ENCODE assay signal across 9 mouse cellular contexts in genomic region chr7:84604501-84604900, GRCm38 (mm10). TPM values are rescaled to one million over a fixed set of nuclear protein-coding genes. Genes with fewer than 3 reads are reported as not detected.
DNase-seq lines count a peak whose midpoint lies in the region; ATAC-seq and TF ChIP-seq lines count a peak whose summit lies in the region.
"Had no signal": no experiment of that assay in that cellular context is flagged by ENCODE, and none has a peak within 500 bp of the region (broad histone marks: within the 10 kb centered on the region; RNA-seq: fewer than 3 reads in every experiment).

No protein-coding gene starts in this region.

- peak overlapping the region; percentile 80 for H3K4me3 ChIP-seq in layer of hippocampus, adult 2 months
- no peak overlapping the region for H3K4me3 ChIP-seq in kidney, postnatal 0 days (replicated peaks; ENCODE audit: low read depth, low read length)
- H3K4me3 ChIP-seq in forebrain, embryonic 15.5 days = no peak overlapping the region

- ATAC-seq in kidney, postnatal 0 days (replicated peaks; ENCODE audit: low FRiP score, low read depth) = peak; percentile 67
- ATAC-seq in megakaryocyte progenitor cell, adult 5-6 weeks (replicated peaks; ENCODE audit: poor library complexity) = peak; percentile 35
- ATAC-seq in forebrain, embryonic 15.5 days (replicated peaks) = no peak

- no peak for DNase-seq in layer of hippocampus, adult 2 months (ENCODE audit: low spot score in 2 of 2)
- DNase-seq in layer of hippocampus, adult 9-10 months (ENCODE audit: low spot score) = no peak
- peak; percentile 81 for DNase-seq in gonadal fat pad, adult 2 months (ENCODE audit: low read depth)
- peak; percentile 25 for DNase-seq in kidney, postnatal 0 days (ENCODE audit: low spot score)
- DNase-seq in frontal cortex, adult 2 months (ENCODE audit: extremely low spot score in 1 of 2, low spot score in 1 of 2) = no peak
- no peak for DNase-seq in natural killer cell, adult 2 months (ENCODE audit: low spot score in 2 of 2)

- H3K4me1 ChIP-seq in kidney, postnatal 0 days (replicated peaks; ENCODE audit: insufficient read depth, low read length) = no peaks in the 10 kb centered on the region; the same call in 1 of the 2 replicates
- H3K4me1 ChIP-seq in forebrain, embryonic 15.5 days = peaks cover 9% of the 10 kb centered on the region; the same call in 1 of the 2 replicates

- H3K36me3 ChIP-seq in kidney, postnatal 0 days (ENCODE audit: insufficient read depth, low read length) = no peaks in the 10 kb centered on the region
- no peaks in the 10 kb centered on the region for H3K36me3 ChIP-seq in forebrain, embryonic 15.5 days
- H3K36me3 ChIP-seq: embryonic facial prominence, embryonic 13.5 days had no signal

- 49% methylated on average over 3 of the region's 3 CpGs for WGBS in kidney, postnatal 0 days
- WGBS in forebrain, embryonic 15.5 days = 71% methylated on average over 3 of the region's 3 CpGs

- 0 out of 2 replicates have a peak overlapping the region, but pooled peaks have one; percentile 86 for H3K27ac ChIP-seq in layer of hippocampus, adult 2 months
- peak overlapping the region; percentile 71 for H3K27ac ChIP-seq in kidney, postnatal 0 days
- no peak overlapping the region for H3K27ac ChIP-seq in forebrain, embryonic 15.5 days (replicated peaks)
- H3K27ac ChIP-seq: embryonic facial prominence, embryonic 13.5 days had no signal

- peak overlapping the region; percentile 93; the same call in 1 of the 2 replicates for H3K4me2 ChIP-seq in kidney, postnatal 0 days (ENCODE audit: low read length)
- no peak overlapping the region for H3K4me2 ChIP-seq in forebrain, embryonic 15.5 days (replicated peaks)

- TF ChIP-seq CTCF in layer of hippocampus, adult 2 months (conservative IDR thresholded peaks at IDR 0.05) = no peak
- no peak for TF ChIP-seq CTCF in kidney, postnatal 0 days (IDR thresholded peaks at IDR 0.05; ENCODE audit: low read depth)

- H3K27me3 ChIP-seq in kidney, postnatal 0 days (ENCODE audit: insufficient read depth, low read length) = no peaks in the 10 kb centered on the region
- no peaks in the 10 kb centered on the region for H3K27me3 ChIP-seq in forebrain, embryonic 15.5 days
- H3K27me3 ChIP-seq: embryonic facial prominence, embryonic 13.5 days had no signal

- H3K9me3 ChIP-seq in kidney, postnatal 0 days (replicated peaks; ENCODE audit: low read length) = no peaks in the 10 kb centered on the region
- no peaks in the 10 kb centered on the region for H3K9me3 ChIP-seq in forebrain, embryonic 15.5 days
- H3K9me3 ChIP-seq: embryonic facial prominence, embryonic 13.5 days had no signal

- H3K9ac ChIP-seq in kidney, postnatal 0 days (ENCODE audit: low read depth, low read length) = no peak overlapping the region
- no peak overlapping the region for H3K9ac ChIP-seq in forebrain, embryonic 15.5 days (replicated peaks)

RNA-seq across cellular contexts. Expression of gene Fah, which starts 2.0 kb away (rescaled TPM):
- 10 to 100 TPM; 20.7 to 21.0 TPM for total RNA-seq in layer of hippocampus, adult 2 months (2021)
- polyA plus RNA-seq in gonadal fat pad, adult 2 months (2012; rRNA removed) = 125 and 133 TPM in 2 replicates
- polyA plus RNA-seq in kidney, postnatal 0 days (2015; fragmentation: Nextera tagmentation; extraction: Ambion mirVana) = 53.9 and 61.0 TPM in 2 replicates
- 0.86 TPM in 1 of 2 replicates, not detected in the other for total RNA-seq in megakaryocyte progenitor cell, adult 5-6 weeks (2015)
- total RNA-seq in megakaryocyte progenitor cell, adult 5-6 weeks (2017) = 3.0 TPM in 1 of 2 replicates, not detected in the other
- polyA plus RNA-seq in frontal cortex, adult 2 months (2012; rRNA removed) = 37.3 and 38.1 TPM in 2 replicates
- polyA plus RNA-seq in forebrain, embryonic 15.5 days (2015; fragmentation: Nextera tagmentation; extraction: Ambion mirVana) = 6.1 and 6.8 TPM in 2 replicates

Comparison
In these comparisons a context has a peak if more than half of its experiments do, and no peak if none do; other contexts are left out.
1. DNase-seq: peak in gonadal fat pad, adult 2 months (single experiment) and kidney, postnatal 0 days (single experiment); none in layer of hippocampus, adult 2 months (0 of 2), layer of hippocampus, adult 9-10 months (single experiment), frontal cortex, adult 2 months (0 of 2) and natural killer cell, adult 2 months (0 of 2).